Mouse (Mus musculus): ENCODE measurements around the gene Rpl14. TPM values are rescaled to one million over a fixed set of nuclear protein-coding genes. Genes with fewer than 3 reads are reported as not detected.
A peak's percentile ranks its signal among the peaks of the same experiment; 100 is the strongest.

The Rpl14 gene
- total RNA-seq, 1 experiment from 2014 or later, result 525 TPM

DNA sequence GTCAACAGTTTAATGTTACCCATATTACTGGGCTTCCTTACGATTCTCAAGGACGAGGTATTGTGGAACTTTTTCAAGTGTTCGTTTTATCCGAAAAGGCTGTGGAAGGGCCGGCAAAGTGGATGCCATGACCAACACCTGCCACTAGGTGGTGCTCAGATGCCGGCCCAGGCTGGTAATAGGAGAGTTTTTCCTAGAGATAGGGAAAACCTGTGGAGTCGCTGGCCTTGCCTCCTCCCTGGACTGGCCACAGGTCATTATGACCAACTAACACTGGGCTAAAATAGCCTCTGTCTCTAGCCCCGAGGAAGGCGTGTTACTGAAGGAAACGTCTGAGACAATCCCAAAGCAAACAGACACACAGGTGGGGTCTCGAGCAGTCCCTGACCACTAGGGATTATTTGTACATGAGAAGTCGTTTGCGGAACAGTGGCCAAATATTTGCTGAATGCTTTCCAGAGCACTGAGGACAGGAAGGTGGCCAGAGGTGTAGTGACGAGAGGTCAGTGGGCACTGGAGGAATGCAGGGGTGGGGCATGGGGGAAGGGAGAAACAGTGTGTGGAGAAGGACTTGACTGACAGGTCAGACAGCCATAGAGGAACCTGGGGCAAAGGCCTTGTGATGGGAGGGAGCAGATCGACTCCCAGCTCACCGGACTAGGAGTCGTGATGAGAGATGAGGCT lies 30.4 kb downstream of the Rpl14 start:
- ATAC-seq (ENCODE audit: extremely low read depth, insufficient number of reproducible peaks, low FRiP score, poor library complexity, severe bottlenecking), result peak; percentile 72

DNA sequence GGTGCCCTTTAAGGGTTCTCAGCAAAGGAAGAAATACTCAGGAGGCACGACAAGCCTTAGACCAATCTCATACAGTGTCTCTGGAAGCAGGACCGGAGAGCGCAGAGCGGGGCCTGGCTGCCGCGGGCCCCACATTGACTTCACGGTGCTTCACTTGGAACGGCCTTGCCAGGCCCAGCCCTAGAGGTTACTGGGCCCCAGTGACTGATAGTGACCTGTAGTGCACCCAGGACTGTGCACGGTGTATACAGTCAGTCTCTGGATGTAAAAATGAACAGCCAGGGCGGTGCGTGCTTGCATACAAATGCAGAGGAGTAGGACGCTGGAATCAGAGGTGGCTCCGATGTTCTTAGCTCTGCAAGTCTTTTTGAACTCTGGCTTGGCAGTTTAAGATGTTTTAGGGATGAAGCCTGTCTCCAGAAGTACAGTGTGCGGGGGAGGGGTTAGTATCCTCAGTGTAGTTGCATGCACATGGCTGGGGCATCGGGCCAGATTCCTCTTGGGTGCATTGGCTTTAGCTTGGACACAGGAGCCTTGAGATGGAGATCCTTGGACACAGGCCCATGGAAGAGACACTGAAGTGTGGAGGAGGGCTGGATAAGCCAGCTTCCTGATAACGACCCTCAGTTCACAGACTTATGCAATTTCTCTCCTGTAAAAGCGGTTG lies 31.1 kb downstream of the Rpl14 start:
- ATAC-seq (ENCODE audit: extremely low read depth, insufficient number of reproducible peaks, low FRiP score, poor library complexity, severe bottlenecking), result no peak

DNA sequence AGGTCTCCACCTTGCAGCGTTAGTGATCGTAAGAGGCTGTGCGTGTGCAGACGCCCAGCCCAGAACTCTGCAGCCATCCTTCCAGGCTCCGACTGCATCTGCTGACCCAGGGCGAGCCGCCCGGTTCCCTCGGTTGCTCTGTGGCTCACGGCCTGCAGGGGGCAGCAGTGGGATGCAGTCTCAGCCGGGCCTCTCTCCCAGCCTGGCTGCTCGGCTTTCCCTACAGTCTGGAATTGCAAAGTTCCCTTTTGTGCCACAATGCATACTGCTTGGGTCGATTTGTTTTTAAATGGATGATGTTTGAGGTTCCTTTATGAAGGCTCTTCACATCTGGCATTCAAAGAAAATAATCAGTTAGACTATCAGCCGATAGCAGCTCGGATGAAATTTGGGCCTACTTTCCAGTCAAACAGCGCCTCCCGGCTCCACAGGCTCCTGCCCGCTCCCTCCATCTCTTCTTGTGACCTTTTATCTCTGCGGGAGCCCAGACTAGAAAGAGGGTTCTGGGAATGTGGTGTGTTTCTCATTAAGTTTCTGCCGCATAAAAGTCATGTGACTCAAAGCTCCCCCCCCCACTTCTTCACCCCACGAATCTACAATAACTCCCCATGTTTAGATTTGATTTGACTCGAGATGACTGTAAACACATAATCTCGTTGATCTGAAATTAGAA lies 31.7 kb downstream of the Rpl14 start:
- peak; percentile 72 for ATAC-seq (ENCODE audit: extremely low read depth, insufficient number of reproducible peaks, low FRiP score, poor library complexity, severe bottlenecking)

DNA sequence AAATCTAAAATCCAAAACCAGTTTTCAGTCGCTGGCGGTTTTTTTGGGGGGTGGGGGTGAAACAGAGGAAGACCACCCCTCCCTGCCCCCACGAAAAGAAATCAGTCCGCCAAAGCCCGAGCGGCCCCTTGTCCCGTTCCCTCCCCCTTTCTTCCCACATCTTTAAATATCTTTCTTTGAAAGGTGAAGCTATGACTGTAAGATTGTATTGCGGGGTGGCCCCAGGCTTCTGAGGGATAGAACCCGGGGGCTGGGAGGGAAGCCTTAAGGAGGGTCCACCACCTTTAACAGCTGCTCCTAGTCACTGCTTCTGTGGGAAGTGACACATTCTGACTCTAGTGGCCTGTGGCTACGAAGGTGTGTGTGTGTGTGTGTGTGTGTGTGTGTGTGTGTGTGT lies 32.3 kb downstream of the Rpl14 start:
- no peak for ATAC-seq (ENCODE audit: extremely low read depth, insufficient number of reproducible peaks, low FRiP score, poor library complexity, severe bottlenecking)

GRCm38 (mm10) chr9:120603956-120604355 lies 32.7 kb downstream of the Rpl14 start:
- ATAC-seq (ENCODE audit: extremely low read depth, insufficient number of reproducible peaks, low FRiP score, poor library complexity, severe bottlenecking), result no peak

- no peak for ATAC-seq (ENCODE audit: extremely low read depth, insufficient number of reproducible peaks, low FRiP score, poor library complexity, severe bottlenecking)
Measured at GRCm38 (mm10) chr9:120611055-120611454, 39.8 kb downstream of the Rpl14 start.

GRCm38 (mm10) chr9:120614059-120614458 lies 42.8 kb downstream of the Rpl14 start:
- ATAC-seq (ENCODE audit: extremely low read depth, insufficient number of reproducible peaks, low FRiP score, poor library complexity, severe bottlenecking), result no peak

DNA sequence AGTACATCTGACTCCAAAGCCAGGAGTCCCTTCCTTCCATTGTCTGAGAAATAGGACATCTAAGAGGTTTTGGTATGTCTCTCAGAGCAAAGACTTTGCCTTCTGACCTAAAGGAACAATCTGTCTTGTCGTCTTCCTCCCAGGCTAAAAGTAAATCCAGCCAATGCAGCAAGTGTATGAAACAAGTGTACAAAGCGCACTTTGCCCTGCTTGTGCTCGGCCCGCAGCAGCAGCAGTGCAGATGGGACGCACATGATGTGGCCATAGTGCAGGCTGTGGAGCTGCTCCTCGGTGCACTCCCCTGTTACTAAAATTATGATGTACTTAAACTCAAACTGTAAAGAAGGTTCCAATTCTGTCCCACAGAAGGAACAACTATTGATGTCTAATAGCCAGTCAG lies 46.9 kb downstream of the Rpl14 start:
- ATAC-seq (ENCODE audit: extremely low read depth, insufficient number of reproducible peaks, low FRiP score, poor library complexity, severe bottlenecking), result no peak

DNA sequence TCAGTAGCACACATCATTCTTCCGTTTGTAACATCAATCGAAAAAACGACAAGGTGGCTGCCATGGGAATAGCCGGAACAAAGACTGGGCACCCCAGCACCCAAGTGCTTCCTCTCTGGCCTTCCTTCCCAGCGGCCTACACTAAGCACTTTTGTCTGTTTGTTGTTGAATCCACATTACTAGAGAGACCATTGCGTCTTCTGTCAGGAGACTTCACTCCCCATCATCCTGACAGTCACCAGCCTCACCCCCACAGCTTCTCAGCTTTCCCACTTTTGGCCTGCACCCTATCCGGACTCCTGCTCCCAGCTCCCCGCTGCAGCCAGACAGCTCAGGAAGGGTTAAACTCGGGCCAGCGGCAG lies 48.1 kb downstream of the Rpl14 start:
- no peak for ATAC-seq (ENCODE audit: extremely low read depth, insufficient number of reproducible peaks, low FRiP score, poor library complexity, severe bottlenecking)

DNA sequence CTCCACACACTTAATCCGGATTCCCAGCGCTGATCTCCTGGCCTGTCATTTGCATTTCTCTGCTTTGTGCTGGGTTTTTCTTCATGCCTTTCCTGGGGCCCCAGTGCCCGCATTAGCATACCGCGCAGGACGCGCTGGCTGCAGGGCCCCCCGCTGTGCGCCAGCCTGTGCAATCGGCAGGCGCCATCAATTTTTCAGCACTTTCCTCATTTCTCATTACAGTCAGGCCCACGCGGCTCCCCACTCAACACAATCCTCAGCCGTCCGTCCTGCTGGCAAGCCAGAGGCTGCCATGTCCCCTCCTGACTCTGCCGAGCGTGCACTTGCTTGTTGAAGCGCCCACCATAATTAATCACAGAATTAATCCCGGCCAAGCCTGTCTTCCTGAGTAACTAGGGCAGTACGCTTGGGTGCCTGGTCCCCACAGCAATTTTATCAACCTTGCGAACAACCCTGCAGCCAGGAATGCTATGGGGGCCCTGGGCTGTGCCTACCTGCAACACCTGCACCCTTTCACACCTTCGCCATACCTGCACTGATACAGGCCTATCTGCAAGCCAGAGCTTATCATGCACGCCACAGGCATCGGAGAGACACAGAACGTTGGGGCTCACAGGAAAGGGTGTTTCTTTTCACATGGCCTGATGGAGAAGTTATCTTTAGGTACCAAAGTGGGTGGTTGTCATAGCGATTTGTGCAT lies 48.6 kb downstream of the Rpl14 start:
- ATAC-seq (ENCODE audit: extremely low read depth, insufficient number of reproducible peaks, low FRiP score, poor library complexity, severe bottlenecking), result no peak

DNA sequence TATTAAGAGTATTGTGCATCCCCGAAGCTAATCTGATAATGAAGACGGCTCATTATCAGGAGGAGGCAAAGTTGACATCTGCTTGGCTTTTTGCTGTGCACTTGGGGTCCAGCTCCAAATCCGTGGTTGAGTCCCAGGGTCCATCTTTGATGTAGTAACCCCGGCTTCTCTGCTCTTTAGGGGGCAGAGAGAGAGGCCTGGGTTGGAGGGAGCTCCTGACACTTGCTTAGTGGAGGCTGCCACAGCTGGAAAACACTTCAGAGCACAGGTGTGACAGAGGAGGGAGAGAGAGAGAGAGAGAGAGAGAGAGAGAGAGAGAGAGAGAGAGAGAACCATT lies 49.1 kb downstream of the Rpl14 start:
- ATAC-seq (ENCODE audit: extremely low read depth, insufficient number of reproducible peaks, low FRiP score, poor library complexity, severe bottlenecking), result no peak

Other genes with a start within 250 kb of the Rpl14 start
- gene Eif1b, start 79.2 kb upstream of the Rpl14 start, total RNA-seq (2017), result 52.8 and 62.4 TPM in 2 replicates
- gene Entpd3, start 31.6 kb upstream of the Rpl14 start, total RNA-seq (2017), result 8.0 and 8.2 TPM in 2 replicates